Mouse (Mus musculus) B cell, adult 2 months (primary cell): ENCODE results near the gene Ctbp1.

Experiments
- DNase-seq, 2 experiments: peaks; one replicate each; pipeline ENCODE4 v3.0.0; 2022

The Ctbp1 gene

DNA sequence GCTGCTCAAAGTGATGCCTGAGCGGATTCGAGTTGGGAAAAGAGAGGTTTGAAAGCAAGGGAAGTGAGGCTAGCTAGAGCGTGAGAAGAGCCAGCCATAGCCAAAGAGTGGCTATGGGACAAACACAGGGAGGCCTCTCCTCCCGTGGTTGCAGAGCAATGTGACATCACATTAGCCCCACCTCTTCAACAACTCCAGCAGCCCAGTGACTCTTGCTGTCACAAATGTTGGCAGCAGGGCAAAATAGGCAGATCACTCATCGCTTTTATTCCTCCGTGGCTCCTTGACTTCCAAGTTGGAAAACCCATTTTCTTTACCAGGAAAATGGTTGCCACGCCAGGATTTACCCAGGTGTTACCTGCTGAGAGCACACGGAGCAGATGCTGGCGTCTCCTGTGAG lies 67.7 kb downstream of the Ctbp1 start:
- no peak for DNase-seq

DNA sequence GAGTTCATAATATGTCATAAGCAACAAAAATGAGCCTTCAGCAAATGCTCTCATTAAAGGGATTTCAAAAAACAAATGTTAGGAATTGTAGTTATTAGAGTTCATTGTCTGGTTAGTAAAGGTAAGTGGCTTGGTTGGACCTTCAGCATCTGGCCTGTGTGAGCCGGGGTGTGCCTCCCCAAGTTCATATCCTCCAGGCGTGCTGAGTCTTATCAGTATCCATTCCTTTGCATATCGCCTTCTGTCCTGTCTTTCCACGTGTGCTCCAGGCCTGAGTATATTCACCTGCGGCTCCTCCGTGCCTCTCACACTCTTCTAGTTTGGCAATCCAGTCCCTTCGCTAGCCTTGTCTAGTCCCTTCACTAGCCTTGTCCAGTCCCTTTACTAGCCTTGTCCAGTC lies 68.5 kb downstream of the Ctbp1 start:
- no peak for DNase-seq

DNA sequence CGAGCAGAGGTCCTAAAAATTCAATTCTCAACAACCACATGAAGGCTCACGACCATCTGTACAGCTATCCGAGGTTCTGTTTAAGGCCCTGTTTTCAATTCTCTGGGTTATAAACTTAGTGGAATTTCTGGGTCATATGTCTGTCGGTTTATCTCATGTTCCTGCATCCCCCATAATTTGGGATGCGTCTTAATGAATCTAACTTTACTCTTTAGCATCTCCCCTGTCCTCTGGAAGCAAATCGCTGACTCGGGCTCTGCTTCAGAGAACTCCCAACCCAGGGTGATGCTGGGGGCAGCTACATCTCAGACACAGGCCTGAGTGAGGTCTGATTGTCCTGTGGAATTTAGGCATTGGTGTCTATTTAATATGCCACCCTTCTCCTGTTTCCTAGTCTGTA lies 70.5 kb downstream of the Ctbp1 start:
- DNase-seq = no peak

DNA sequence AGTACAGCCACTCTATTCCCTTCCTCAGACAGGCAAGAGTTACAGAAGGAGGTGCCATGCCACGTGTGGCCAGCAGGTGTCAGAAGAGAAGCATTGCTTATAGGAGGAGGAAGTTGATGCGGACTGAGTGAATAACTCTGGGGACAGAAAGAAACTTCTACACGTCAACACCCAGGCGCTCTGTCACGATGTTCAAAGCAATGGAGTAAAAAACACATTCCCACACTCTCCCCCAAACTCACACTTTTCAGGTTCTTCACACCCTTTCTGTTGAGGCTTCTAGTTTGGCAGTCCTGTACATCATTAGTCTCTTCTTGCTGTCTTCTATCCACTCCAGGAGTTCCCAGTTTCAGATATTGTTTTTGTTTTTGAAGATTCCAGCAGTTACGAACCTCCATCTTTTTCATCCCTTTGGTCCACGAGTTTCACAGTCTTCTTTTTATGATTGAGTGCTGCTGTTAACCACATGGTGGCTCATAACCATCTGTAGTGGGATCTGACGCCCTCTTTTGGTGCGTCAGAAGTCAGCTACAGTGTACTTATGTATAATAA lies 71.0 kb downstream of the Ctbp1 start:
- peak; percentile 78 to 83 for DNase-seq

DNA sequence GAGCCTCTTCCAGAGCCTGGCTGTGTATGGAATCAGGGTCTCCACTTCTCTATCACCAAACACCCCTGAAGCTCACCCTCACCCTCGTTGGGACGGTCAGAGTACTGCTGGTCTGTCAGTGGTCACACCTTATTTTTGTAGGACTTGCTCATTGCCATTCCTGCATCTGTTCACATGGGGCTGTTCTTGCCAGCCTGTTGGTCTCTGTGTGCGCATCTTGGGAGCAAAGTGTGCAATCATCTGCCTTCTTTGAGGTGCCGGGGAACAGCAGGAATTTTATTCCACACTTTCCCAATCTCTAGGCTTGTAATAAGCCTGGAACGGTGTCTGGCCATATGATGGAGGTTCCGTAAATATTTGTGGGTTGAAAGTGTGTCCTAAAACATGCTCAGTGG lies 71.6 kb downstream of the Ctbp1 start:
- no peak for DNase-seq

DNA sequence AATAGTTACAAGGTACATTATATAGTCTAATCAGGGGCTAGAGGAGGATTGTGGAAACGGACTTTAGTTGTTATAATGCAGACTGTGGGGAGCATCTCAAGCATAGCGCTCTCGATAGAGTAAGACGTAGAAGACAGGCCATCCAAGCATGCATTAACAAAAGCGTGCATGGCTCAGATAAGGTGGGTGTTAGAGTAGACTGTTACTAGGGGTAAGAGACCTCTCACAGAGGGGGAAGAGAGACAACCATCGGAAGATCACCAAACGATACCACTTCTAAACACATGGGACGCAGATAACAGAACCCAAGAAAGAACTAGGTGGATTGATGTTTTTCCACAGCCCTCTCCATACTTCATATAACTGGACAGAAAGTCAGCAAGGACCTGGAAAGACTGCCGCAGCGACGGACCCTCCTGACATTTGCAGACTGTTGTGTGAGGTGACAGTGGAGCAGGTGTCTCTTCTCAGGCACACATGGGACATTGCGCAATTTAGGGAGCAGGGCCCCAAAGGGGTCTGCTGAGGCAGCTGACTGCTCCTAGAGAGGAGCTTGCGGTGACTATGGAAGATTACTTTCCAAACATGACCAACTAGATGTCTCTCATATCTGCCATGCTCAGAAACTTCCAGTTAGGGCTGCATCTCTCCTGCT lies 72.2 kb downstream of the Ctbp1 start:
- DNase-seq = no peak

DNA sequence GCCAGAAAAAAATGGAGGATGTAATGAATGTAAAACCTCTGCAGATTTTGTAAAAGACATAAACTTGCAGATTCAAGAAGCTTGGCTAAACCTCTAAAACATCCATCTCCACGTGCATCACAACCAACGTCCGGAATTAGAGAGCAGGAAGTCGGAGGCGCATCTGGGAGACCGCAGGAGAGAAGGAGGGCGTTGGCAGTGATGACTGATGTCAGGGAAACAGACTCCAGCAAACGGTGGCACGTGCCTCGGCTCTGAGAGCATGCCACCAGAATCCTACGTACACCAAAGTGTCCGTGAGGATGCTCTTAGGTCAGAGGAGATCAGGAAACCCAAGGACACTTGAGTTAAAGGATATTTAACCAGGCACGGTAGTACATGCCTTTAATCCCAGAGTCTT lies 73.1 kb downstream of the Ctbp1 start:
- DNase-seq = no peak

DNA sequence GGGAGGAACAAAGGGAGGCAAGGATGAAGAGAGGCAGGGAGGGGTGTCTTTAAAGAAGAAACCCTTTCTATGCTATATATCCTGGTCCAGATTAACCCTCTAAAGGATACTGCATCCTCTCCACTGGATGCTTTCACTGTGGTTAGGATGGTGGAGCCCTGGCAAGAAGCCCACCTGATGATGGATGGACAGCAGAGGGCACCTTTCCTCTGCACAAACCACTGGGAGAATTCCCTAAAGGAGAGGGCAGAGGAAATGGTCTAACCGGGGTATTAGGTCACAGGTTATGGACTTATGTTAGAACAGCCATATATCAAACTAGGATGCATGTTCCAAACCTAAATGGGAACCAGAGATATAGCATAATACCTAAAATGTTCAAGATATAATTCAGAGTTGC lies 74.7 kb downstream of the Ctbp1 start:
- DNase-seq = no peak
